Mouse (Mus musculus) right cerebral cortex, postnatal 14 days (tissue): ENCODE measurements around the gene Lyg2.
A peak's percentile ranks its signal among the peaks of the same experiment; 100 is the strongest.

ENCODE experiments used
- DNase-seq: peaks from one replicate; pipeline ENCODE4 v3.0.0; 2022

Lyg2 gene

DNA sequence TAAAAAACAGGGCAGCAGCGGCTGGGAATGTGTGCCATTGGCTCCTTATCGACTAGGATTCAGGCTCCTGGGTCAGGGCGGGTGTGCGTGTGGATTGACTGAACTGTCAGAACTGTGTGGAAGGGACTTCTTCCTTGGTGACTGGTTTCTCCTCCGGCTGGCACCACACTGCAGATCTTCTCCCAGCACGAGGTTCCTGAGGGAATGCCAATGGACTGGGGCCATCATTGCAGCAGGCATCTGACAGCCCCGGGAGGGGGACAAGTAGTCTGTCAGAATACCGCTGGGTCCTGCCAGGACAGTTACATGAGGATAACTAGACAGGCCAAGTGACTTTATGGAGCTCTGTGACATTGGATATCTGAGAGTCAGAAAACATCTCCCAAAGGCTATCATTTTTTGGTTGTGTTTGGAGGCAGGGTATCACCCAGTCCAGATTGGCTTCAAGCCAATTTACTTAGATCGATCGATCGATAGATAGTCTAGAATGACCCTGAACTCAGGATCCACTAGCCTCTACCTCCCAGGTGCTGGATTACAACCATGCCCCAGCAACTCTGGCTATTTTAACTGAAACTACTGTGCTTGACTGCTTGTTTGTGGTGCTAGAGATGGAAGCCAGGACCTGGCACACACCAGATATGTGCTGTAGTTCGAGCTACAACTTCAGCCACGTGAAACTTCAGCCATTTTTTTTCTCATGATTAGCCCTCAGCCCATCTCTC is 38.4 kb downstream of the Lyg2 start:
- no peak for DNase-seq

DNA sequence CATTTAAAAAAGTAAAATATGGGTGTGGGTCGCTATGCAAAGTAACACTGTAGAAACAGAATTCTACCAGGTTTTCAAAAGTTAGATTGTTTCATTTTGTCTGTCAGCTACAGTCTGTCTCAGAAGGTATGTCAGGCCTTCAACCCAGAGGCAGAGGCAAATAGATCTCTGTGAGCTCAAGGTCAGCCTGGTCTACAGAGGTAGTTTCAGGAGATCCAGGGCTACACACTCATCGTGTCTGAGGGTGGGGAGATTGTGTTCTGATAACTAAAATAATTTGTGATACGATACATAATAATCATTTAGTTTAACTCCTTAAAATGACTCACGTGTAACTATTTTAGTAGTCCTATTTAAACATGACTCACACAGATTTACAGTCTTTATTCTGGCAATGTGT is 43.1 kb downstream of the Lyg2 start:
- DNase-seq = no peak

DNA sequence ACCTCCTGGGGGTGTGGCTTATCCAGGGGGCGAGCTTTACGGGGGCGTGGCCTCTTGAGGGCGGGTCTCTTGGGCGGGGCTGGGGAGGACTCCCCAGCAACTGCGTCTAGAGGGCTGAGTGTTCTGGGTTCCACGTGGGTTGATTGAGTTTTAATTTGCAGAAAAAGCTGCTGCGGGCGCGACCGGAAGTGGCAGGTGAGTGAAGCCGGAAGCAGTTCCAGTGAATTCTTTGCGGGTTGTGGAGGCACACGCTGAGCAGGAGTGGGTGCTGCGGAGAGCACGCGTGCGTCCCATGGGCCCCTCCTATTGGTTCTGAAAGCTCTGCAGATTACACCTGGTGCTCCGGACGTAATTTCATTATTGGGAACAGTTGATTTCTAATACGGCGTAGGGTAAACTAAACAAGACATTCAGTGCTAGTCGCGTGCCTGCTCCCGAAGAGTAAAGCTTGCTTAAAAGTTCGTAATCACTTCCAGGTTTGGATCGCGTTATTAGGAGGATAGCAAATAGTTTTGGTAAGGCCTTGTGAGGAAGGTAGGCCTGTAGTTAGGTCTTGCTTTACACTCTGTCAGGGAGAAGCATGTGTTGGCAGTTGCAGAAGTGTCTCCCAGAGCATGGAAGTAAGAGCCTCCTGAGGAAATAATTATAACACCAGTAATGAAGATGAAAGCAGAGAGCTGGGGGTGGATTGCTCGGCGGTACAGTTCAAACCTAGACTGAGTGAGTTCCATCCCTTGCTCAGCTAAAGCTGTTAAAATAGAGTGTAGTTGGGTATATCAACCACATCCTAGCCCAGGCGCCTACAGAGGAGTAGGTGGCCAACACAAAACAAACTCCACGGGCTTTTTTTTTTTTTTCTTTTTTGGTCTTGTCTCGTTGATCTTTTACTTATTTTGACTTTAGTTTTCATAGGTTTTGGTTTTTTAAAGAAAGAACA is 43.9 kb downstream of the Lyg2 start:
- DNase-seq = peak; percentile 66

DNA sequence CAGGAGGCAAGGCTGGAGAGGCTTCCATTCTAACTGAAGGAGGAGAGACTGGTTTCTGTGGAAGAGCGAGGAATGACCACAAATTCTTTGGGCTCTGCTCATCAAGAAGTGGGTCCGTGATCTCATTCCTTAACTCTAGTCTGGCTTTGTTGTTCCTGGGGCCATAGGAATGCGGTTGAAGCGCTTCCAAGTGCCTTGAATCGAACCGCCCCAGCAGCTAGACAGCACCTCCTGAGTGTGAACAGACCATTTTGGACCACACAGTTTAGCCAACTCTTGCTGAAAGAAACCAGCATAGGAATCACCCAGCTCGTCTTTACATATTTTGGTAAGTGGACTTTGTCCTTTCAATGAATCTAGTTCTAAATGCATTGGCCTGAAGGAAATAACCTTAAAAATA is 44.6 kb downstream of the Lyg2 start, which contains the start of gene Lipt1:
Gene Lipt1, plus strand, starts transcription at position 35 of the 400 bp plus-strand sequence.
- DNase-seq = no peak

DNA sequence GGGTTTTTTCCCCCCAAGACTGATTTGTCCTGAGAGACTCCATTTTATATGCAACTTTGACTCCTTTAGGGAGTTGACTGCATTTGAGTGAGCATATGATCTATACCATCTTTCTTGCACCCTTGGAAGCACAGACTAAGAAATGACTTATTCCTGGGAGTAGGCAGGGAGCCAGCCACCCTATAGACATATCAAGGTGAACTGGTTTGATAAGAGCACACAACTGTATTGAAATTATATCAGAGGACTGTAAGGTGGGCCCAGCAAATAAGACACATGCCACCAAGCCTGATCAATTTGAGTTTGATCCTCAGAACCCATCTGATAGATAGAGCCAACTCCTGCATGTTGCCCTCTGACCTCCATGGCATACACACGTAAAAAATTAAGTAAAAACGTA is 46.9 kb downstream of the Lyg2 start:
- DNase-seq = no peak

DNA sequence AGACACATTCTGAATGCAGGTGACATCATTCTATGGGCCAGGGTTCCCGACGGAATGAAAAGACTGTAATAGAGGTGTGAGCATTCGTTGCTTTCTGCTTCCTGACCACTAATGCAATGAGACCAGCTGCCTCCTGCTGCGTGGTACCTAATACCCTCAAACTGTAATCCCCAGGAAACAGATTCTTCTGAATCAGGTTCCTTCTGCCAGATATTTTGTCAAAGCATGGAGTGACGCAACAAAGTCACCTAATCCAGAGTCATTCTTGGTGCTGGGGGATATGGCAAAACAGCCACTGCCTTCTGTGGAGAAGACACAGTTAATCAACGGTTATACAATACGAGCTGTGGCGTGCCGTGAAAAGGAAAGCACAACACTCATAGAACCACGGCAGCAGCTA is 47.7 kb downstream of the Lyg2 start:
- no peak for DNase-seq

DNA sequence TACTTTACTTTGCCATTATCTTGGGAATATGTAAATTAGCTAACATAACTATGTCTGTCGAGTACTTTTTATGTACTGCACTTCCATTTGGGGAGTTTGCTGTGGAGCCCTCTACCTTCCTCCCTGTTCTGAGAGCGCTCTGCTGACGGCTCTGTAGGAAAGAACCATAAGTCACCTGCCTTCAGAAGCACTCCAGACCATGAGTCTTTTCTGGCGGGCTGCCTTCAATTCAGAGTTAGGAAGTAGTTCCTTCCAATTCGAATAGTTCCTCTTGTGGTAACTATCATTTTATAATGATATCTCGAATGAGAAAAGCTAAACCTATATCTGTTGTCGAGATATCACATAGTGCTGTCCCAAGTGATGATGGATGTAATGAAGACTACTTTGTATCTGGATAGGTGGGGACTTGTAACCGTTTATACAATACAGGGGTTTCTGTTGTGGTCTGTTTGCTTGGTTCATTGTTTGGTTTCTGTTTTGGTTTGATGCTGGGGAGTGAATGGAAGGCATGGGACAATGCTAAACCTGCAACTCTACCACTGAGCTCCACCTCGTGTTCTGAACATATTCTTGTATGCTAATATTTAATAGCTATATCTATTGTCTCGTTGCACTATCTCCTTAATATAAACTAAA is 48.5 kb downstream of the Lyg2 start:
- no peak for DNase-seq

DNA sequence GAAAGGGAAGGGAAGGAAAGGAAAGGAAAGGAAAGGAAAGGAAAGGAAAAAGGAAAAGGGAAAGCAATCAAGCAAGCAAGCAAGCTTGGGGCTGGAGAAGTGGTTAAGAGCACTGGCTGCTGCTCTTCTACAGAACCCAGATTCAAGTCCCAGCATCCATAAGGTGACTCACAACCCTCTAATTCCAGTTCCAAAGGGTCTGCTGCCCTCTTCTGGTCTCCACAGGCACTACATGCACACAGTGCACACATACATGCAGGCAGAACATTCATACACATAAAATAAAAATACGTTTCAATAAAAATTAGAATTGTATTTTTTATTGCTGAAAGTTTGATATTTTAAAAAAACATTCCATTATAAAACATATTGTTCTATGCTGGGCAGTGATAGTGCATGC is 49.2 kb downstream of the Lyg2 start:
- peak; percentile 37 for DNase-seq

DNA sequence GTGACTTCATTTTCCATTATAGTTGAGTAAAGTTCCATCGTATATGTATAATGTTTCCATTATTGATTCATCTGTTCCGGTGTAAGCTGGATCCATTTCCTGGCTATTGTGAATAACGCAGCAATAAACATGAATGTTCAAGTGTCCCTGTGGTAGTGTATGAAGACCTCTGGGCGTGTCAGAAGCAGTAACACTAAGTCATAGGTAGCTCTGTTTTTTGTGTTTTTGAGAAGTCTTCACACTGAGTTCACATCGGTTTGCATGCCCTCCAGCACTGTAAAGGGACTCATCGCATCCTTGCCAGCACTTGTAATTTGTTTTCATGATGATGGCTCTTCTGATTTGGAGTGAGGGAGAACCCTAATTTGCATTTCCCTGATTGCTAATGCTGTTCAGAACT is 50.0 kb downstream of the Lyg2 start, which contains the start of gene Tsga10:
Gene Tsga10, minus strand, starts transcription at position 144 of the 400 bp plus-strand sequence.
- DNase-seq = no peak

DNA sequence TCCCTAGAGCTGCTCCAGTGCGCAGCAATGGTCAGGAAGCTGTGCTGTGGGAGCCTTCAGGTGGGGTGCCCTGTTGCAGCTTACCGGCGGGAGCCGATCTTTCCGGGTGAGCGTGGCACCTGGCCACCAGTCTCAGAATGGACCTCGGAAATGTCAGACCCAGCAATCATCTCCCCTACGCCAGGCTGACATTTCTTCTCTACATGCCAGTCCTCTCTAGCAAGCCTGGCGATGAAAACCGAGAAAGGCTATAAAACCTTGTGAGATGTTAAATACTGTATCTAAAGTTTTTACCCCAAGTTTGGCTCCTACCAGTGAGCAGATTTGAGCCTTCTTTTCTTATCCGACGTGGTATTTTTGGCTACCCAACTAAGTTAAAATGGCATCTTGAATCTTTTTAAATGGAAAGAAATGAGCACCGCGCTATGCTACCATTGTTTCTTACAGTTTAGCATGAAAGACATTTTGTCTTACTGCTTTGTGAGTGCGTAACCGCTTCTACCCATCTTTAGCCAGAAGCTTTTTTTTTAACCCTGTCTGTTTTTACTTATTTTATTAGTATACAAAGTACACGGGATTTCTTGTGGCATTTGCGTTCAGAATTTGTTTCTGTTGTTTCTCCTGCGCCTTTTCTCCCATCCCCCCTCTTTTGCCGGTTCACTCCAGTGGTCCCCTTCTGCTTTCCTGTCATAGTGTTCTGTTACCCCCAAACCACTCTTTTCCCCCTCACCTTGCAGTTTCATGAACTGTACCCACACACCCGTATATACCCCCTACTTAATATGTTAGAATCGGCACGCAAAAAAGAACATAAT is 50.7 kb downstream of the Lyg2 start:
- no peak for DNase-seq

DNA sequence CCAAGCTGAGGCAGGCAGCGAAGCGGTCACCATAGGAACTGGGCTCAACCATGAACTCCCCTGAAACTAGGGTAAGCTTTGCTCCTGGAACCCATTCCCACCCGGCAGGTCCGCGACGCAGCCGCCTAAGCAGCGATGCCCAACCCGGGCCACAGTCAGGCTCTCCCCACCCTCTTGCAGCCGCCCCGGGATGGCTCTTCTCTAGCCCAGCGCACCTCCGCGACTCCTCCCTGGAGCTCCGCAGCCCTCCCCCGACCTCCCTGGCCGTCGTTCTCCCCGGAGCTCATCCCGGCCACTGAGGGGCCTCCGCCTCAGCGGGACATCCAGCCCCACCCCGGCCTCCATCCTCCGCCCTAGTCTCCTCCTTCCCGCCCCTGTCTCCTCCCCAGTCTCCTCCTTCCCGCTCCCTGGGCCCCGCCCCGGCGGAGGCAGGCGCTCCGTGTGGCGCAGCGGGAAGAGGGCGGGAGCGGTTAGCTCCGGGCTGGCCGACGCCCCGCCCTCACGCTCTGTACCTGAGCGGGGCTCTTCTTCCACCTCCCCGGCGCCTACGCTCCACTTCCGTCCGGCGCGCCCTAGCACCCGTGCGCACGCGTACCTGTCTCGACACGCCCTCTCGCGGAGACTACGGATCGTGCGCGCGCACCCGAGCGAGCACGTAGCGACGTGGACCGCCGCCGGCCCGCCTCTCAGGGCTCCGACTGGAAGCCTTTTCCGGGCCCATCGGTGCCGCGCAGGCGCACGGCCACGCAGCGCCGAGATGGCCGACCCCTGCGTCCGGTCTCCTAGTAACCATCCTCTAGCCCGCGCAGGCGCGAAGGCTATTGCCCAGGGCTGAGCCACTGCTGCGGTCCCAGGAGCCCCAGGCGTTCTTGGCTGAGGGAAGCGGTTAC is 51.5 kb downstream of the Lyg2 start:
- peak; percentile 100 for DNase-seq
